Mouse (Mus musculus) MEL (cell line): Measurements from ENCODE around the gene Usp18. TPM values are rescaled to one million over a fixed set of nuclear protein-coding genes. Genes with fewer than 3 reads are reported as not detected.

Source experiments
- DNase-seq: peaks from one replicate; pipeline ENCODE4 v3.0.0; 2011; ENCODE audit warnings: low read depth, low spot score
- H3K27ac ChIP-seq: 2 replicates; pipeline ENCODE4 v1.5.1; 2012; ENCODE audit warnings: low read depth, mild to moderate bottlenecking, control low read depth, low read length, moderate library complexity; ENCODE audit not compliant: control insufficient read depth
- H3K27me3 ChIP-seq, 2 experiments: fragments of 150-350 bp in 1 of 2; sonication (generic) in 1 of 2; 2 replicates each; pipeline ENCODE4 v1.6.1; 2012; ENCODE audit warnings: low read length in 2 of 2, mild to moderate bottlenecking in 2 of 2, improper control_type of control experiment in 1 of 2, moderate library complexity in 1 of 2; ENCODE audit not compliant: insufficient read depth in 2 of 2, control insufficient read depth in 1 of 2
- H3K36me3 ChIP-seq, 2 experiments: 2 replicates each; pipeline ENCODE4 v1.6.1; 2012 to 2014; ENCODE audit warnings: low read length in 2 of 2, improper control_type of control experiment in 1 of 2, inconsistent platforms in 1 of 2, mild to moderate bottlenecking in 1 of 2; ENCODE audit not compliant: insufficient read depth in 2 of 2, control insufficient read depth in 1 of 2
- H3K4me1 ChIP-seq, 2 experiments: fragments of 150-350 bp in 1 of 2; sonication (generic) in 1 of 2; 2 replicates each; pipeline ENCODE4 v1.6.1; 2012; ENCODE audit warnings: low read length in 2 of 2, improper control_type of control experiment in 1 of 2, mild to moderate bottlenecking in 1 of 2; ENCODE audit not compliant: insufficient read depth in 2 of 2, control insufficient read depth in 1 of 2
- H3K4me3 ChIP-seq, 2 experiments: fragments of 150-350 bp in 1 of 2; sonication (generic) in 1 of 2; 2 replicates each; pipeline ENCODE4 v1.5.1; 2012; ENCODE audit warnings: low read depth in 2 of 2, low read length in 2 of 2, mild to moderate bottlenecking in 2 of 2, moderate library complexity in 2 of 2, control low read depth in 1 of 2, improper control_type of control experiment in 1 of 2; ENCODE audit not compliant: control insufficient read depth in 1 of 2, insufficient read depth in 1 of 2
- H3K79me2 ChIP-seq: 2 replicates; pipeline ENCODE4 v1.6.1; 2012; ENCODE audit warnings: mild to moderate bottlenecking, low read length, moderate library complexity; ENCODE audit not compliant: control insufficient read depth, poor library complexity, insufficient read depth
- H3K9ac ChIP-seq: 2 replicates; pipeline ENCODE4 v1.6.1; 2012; ENCODE audit warnings: low read depth, mild to moderate bottlenecking, control low read depth, low read length, moderate library complexity; ENCODE audit not compliant: control insufficient read depth, poor library complexity, severe bottlenecking
- H3K9me3 ChIP-seq: fragments of 150-350 bp; sonication (generic); replicated peaks from 2 replicates; pipeline ENCODE4 v1.6.1; 2012; ENCODE audit warnings: mild to moderate bottlenecking, low read length, improper control_type of control experiment, moderate library complexity; ENCODE audit not compliant: insufficient read depth
- CTCF ChIP-seq, 3 experiments: IDR thresholded peaks in 2 of 3; conservative IDR thresholded peaks in 1 of 3; 2 replicates each; pipeline ENCODE4 v1.5.1; 2011 to 2012; ENCODE audit warnings: low read length in 3 of 3, low read depth in 2 of 3, mild to moderate bottlenecking in 2 of 3, improper control_type of control experiment in 1 of 3, inconsistent platforms in 1 of 3, mixed read lengths in 1 of 3, moderate library complexity in 1 of 3; ENCODE audit not compliant: control insufficient read depth in 1 of 3, insufficient read depth in 1 of 3, poor library complexity in 1 of 3, severe bottlenecking in 1 of 3
- E2F4 ChIP-seq: IDR thresholded peaks from 2 replicates; pipeline ENCODE4 v1.6.1; 2011; ENCODE audit warnings: low read depth, low read length, improper control_type of control experiment, borderline replicate concordance
- ETS1 ChIP-seq: IDR thresholded peaks from 2 replicates; pipeline ENCODE4 v1.6.1; 2012; ENCODE audit warnings: low read depth, mild to moderate bottlenecking, inconsistent platforms, low read length, improper control_type of control experiment, moderate library complexity
- GATA1 ChIP-seq: IDR thresholded peaks from 2 replicates; pipeline ENCODE4 v1.6.1; 2011; ENCODE audit warnings: low read depth, low read length, improper control_type of control experiment
- HCFC1 ChIP-seq: IDR thresholded peaks from 2 replicates; pipeline ENCODE4 v1.6.1; 2012; ENCODE audit warnings: low read depth, mild to moderate bottlenecking, inconsistent platforms, low read length, improper control_type of control experiment, moderate library complexity
- JUND ChIP-seq: IDR thresholded peaks from 2 replicates; pipeline ENCODE4 v1.6.1; 2011; ENCODE audit warnings: low read depth, mild to moderate bottlenecking, improper control_type of control experiment, low read length
- MAFK ChIP-seq: IDR thresholded peaks from 2 replicates; pipeline ENCODE4 v1.6.1; 2011; ENCODE audit warnings: low read depth, mild to moderate bottlenecking, low read length, improper control_type of control experiment, borderline replicate concordance
- MAX ChIP-seq: IDR thresholded peaks from 2 replicates; pipeline ENCODE4 v1.6.1; 2011; ENCODE audit warnings: low read length, improper control_type of control experiment
- MAZ ChIP-seq: IDR thresholded peaks from 2 replicates; pipeline ENCODE4 v1.6.1; 2012; ENCODE audit warnings: low read depth, mild to moderate bottlenecking, inconsistent platforms, low read length, improper control_type of control experiment
- MYC ChIP-seq: IDR thresholded peaks from 2 replicates; pipeline ENCODE4 v1.6.1; 2011; ENCODE audit warnings: low read depth, mild to moderate bottlenecking, low read length, improper control_type of control experiment, moderate library complexity
- NRF1 ChIP-seq: IDR thresholded peaks from 2 replicates; pipeline ENCODE4 v1.6.1; 2014; ENCODE audit warnings: low read depth, mild to moderate bottlenecking, inconsistent platforms, low read length, improper control_type of control experiment, moderate library complexity; ENCODE audit not compliant: poor library complexity, insufficient read depth, severe bottlenecking
- POLR2A ChIP-seq, 2 experiments: IDR thresholded peaks; 2 replicates each; pipeline ENCODE4 v1.6.1; 2011 to 2012; ENCODE audit warnings: low read length in 2 of 2, mild to moderate bottlenecking in 2 of 2, control low read depth in 1 of 2, improper control_type of control experiment in 1 of 2, low read depth in 1 of 2, moderate library complexity in 1 of 2; ENCODE audit not compliant: control insufficient read depth in 1 of 2, insufficient read depth in 1 of 2, poor library complexity in 1 of 2
- SIN3A ChIP-seq: IDR thresholded peaks from 2 replicates; pipeline ENCODE4 v1.6.1; 2012; ENCODE audit warnings: low read length, improper control_type of control experiment, inconsistent platforms
- TAL1 ChIP-seq: IDR thresholded peaks from 2 replicates; pipeline ENCODE4 v1.6.1; 2012; ENCODE audit warnings: mild to moderate bottlenecking, inconsistent platforms, low read length, moderate library complexity, mixed read lengths
- TCF12 ChIP-seq: IDR thresholded peaks from 2 replicates; pipeline ENCODE4 v1.6.1; 2014; ENCODE audit warnings: low read depth, mild to moderate bottlenecking, inconsistent platforms, low read length, improper control_type of control experiment, moderate library complexity
- UBTF ChIP-seq: IDR thresholded peaks from 2 replicates; pipeline ENCODE4 v1.6.1; 2012; ENCODE audit warnings: low read depth, mild to moderate bottlenecking, inconsistent platforms, low read length, improper control_type of control experiment, moderate library complexity, borderline replicate concordance; ENCODE audit not compliant: insufficient read depth
- ZMIZ1 ChIP-seq: IDR thresholded peaks from 2 replicates; pipeline ENCODE4 v1.6.1; 2012; ENCODE audit warnings: low read depth, mild to moderate bottlenecking, inconsistent platforms, low read length, improper control_type of control experiment, moderate library complexity
- ZNF384 ChIP-seq: IDR thresholded peaks from 2 replicates; pipeline ENCODE4 v1.6.1; 2012; ENCODE audit warnings: low read depth, mild to moderate bottlenecking, inconsistent platforms, low read length, improper control_type of control experiment
- polyA plus RNA-seq, 2 experiments: library from polyadenylated mRNA; stranded (reverse) in 1 of 2; unstranded in 1 of 2; fragments of >175 nt in 1 of 2; fragments of >200 nt in 1 of 2; gene quantifications; 2 replicates each; pipeline versions ENCODE4 v1.2.1 to v1.2.4; 2012; ENCODE audit warnings: low replicate concordance in 2 of 2, low read depth in 1 of 2; ENCODE audit not compliant: insufficient read length in 2 of 2, insufficient read depth in 1 of 2, missing spikeins in 1 of 2
- total RNA-seq: library from RNA; depleted of rRNA; stranded (reverse); fragments of 300-350 nt; gene quantifications from 2 replicates; pipeline ENCODE4 v1.2.3, GENCODE M21; 2012

Usp18 gene
- total and polyA plus RNA-seq, 3 experiments: 0.71 to 0.85 TPM; not detected in 1

- TF ChIP-seq GATA1 (no peak), MYC (no peak), ZMIZ1 (no peak), POLR2A (IDR thresholded peaks at IDR 0.05; ENCODE audit: control insufficient read depth in 1 of 2, insufficient read depth in 1 of 2, low read depth in 1 of 2, low read length in 2 of 2, poor library complexity in 1 of 2) (no peak), TAL1 (no peak), MAZ (no peak), HCFC1 (no peak), ETS1 (no peak), UBTF (no peak)
- DNase-seq: no peak
- no peak within 1 kb of the TSS for H3K27ac ChIP-seq
- no peaks in the 10 kb centered on the region for H3K79me2 ChIP-seq
- H3K36me3 ChIP-seq: no peaks in the 10 kb centered on the region
- no peaks in the 10 kb centered on the region for H3K4me1 ChIP-seq
- H3K9ac ChIP-seq: no peak within 1 kb of the TSS
- H3K9me3 ChIP-seq: no peaks in the 10 kb centered on the region
- H3K4me3 ChIP-seq: no peak within 1 kb of the TSS
- H3K27me3 ChIP-seq: peaks cover 0 to 4% of the 10 kb centered on the region in 2 experiments; a peak in 3 of 4 replicates
Observed at GRCm38 (mm10) chr6:121299954-121300353, 54.2 kb downstream of the Usp18 start, which contains the start of gene Slc6a13. Gene Slc6a13 (plus strand): TSS chr6:121300227.

- no peak overlapping the region for H3K4me3 ChIP-seq
- H3K4me1 ChIP-seq: no peaks in the 10 kb centered on the region
- H3K9ac ChIP-seq: no peak overlapping the region
- H3K27ac ChIP-seq: no peak overlapping the region
- TF ChIP-seq NRF1: no peak
- no peak for TF ChIP-seq JUND
- no peak for TF ChIP-seq MAX
- no peak for TF ChIP-seq E2F4
- TF ChIP-seq TCF12: no peak
- no peak for TF ChIP-seq HCFC1
- no peak for TF ChIP-seq SIN3A
- TF ChIP-seq MYC: no peak
- TF ChIP-seq CTCF (IDR thresholded peaks at IDR 0.05 in 2 of 3, conservative IDR thresholded peaks at IDR 0.05 in 1 of 3; ENCODE audit: control insufficient read depth in 1 of 3, insufficient read depth in 1 of 3, low read depth in 2 of 3, low read length in 3 of 3, poor library complexity in 1 of 3, severe bottlenecking in 1 of 3): no peak
- no peak for TF ChIP-seq ZNF384
- no peak for TF ChIP-seq MAFK
- TF ChIP-seq ZMIZ1: no peak
- TF ChIP-seq POLR2A (IDR thresholded peaks at IDR 0.05; ENCODE audit: control insufficient read depth in 1 of 2, insufficient read depth in 1 of 2, low read depth in 1 of 2, low read length in 2 of 2, poor library complexity in 1 of 2): no peak
- no peak for TF ChIP-seq MAZ
- H3K27me3 ChIP-seq: peaks cover 0 to 4% of the 10 kb centered on the region in 2 experiments; a peak in 3 of 4 replicates
- H3K79me2 ChIP-seq: no peaks in the 10 kb centered on the region
- DNase-seq: no peak
- H3K36me3 ChIP-seq: no peaks in the 10 kb centered on the region
- no peaks in the 10 kb centered on the region for H3K9me3 ChIP-seq
Observed at GRCm38 (mm10) chr6:121300504-121300903, 54.8 kb downstream of the Usp18 start.
